Mouse (Mus musculus) CH12.LX (cell line): ENCODE measurements around the gene C8g. TPM values are rescaled to one million over a fixed set of nuclear protein-coding genes. Genes with fewer than 3 reads are reported as not detected.

ENCODE experiments used
- DNase-seq: peaks from one replicate; pipeline ENCODE4 v3.0.0-alpha.2; 2013; ENCODE audit errors: extremely low read depth
- H3K27ac ChIP-seq: 2 replicates; pipeline ENCODE4 v1.5.1; 2012; ENCODE audit warnings: low read depth, mild to moderate bottlenecking, control low read depth, moderate library complexity; ENCODE audit not compliant: insufficient read depth
- H3K27me3 ChIP-seq: replicated peaks from 2 replicates; pipeline ENCODE3; 2012; ENCODE audit warnings: inconsistent platforms
- H3K36me3 ChIP-seq, 2 experiments: replicated peaks in 1 of 2; 2 replicates each; pipeline versions ENCODE3 to v1.6.1; 2012; ENCODE audit warnings: inconsistent platforms in 1 of 2, low read length in 1 of 2, mild to moderate bottlenecking in 1 of 2, mixed read lengths in 1 of 2, moderate library complexity in 1 of 2; ENCODE audit not compliant: control insufficient read depth in 1 of 2, insufficient read depth in 1 of 2
- H3K4me1 ChIP-seq, 2 experiments: 2 replicates each; pipeline ENCODE4 v1.6.1; 2012; ENCODE audit warnings: inconsistent platforms in 1 of 2, moderate library complexity in 1 of 2; ENCODE audit not compliant: insufficient read depth in 2 of 2, control insufficient read depth in 1 of 2
- H3K4me2 ChIP-seq: 2 replicates; pipeline ENCODE4 v1.6.1; 2012; ENCODE audit warnings: low read depth, mild to moderate bottlenecking, control low read depth; ENCODE audit not compliant: poor library complexity, insufficient read depth, severe bottlenecking
- H3K4me3 ChIP-seq, 3 experiments: fragments of 150-350 bp in 1 of 3; sonication (generic) in 1 of 3; replicated peaks in 1 of 3; 2 replicates each; pipeline versions ENCODE3 to v1.5.1; 2011 to 2012; ENCODE audit warnings: low read depth in 2 of 3, low read length in 2 of 3, mild to moderate bottlenecking in 2 of 3, moderate library complexity in 2 of 3, control low read depth in 1 of 3, improper control_type of control experiment in 1 of 3, inconsistent platforms in 1 of 3, mixed read lengths in 1 of 3; ENCODE audit not compliant: poor library complexity in 1 of 3
- H3K79me2 ChIP-seq: replicated peaks from 2 replicates; pipeline ENCODE4 v1.6.1; 2012; ENCODE audit warnings: mild to moderate bottlenecking, moderate library complexity; ENCODE audit not compliant: control insufficient read depth, poor library complexity, insufficient read depth, severe bottlenecking; ENCODE audit errors: extremely low read depth
- H3K9ac ChIP-seq: 2 replicates; pipeline ENCODE4 v1.6.1; 2012; ENCODE audit warnings: low read depth, mild to moderate bottlenecking, control low read depth, moderate library complexity; ENCODE audit not compliant: insufficient read depth
- H3K9me3 ChIP-seq: replicated peaks from 2 replicates; pipeline ENCODE3; 2012; ENCODE audit warnings: low read length, inconsistent platforms, mixed read lengths
- CHD1 ChIP-seq: IDR thresholded peaks from 2 replicates; pipeline ENCODE4 v1.6.1; 2012; ENCODE audit warnings: low read depth, low read length, improper control_type of control experiment, inconsistent platforms
- CTCF ChIP-seq, 2 experiments: IDR thresholded peaks in 1 of 2; conservative IDR thresholded peaks in 1 of 2; 2 replicates each; pipeline ENCODE4 v1.5.1; 2011 to 2012; ENCODE audit warnings: low read depth in 2 of 2, low read length in 2 of 2, improper control_type of control experiment in 1 of 2, inconsistent platforms in 1 of 2, mild to moderate bottlenecking in 1 of 2, moderate library complexity in 1 of 2
- E2F4 ChIP-seq: IDR thresholded peaks from 2 replicates; pipeline ENCODE4 v1.6.1; 2011; ENCODE audit warnings: low read depth, low read length, improper control_type of control experiment; ENCODE audit not compliant: insufficient replicate concordance
- ELF1 ChIP-seq: IDR thresholded peaks from 2 replicates; pipeline ENCODE4 v1.6.1; 2014; ENCODE audit warnings: low read depth, mild to moderate bottlenecking, inconsistent platforms, low read length, improper control_type of control experiment
- EP300 ChIP-seq: IDR thresholded peaks from 2 replicates; pipeline ENCODE4 v1.6.1; 2011; ENCODE audit warnings: low read length, improper control_type of control experiment
- ETS1 ChIP-seq: conservative IDR thresholded peaks from 2 replicates; pipeline ENCODE4 v1.6.1; 2012; ENCODE audit warnings: low read depth, mild to moderate bottlenecking, inconsistent platforms, low read length, improper control_type of control experiment, moderate library complexity
- GABPA ChIP-seq: IDR thresholded peaks from 2 replicates; pipeline ENCODE4 v1.6.1; 2012; ENCODE audit warnings: low read depth, low read length, improper control_type of control experiment, inconsistent platforms; ENCODE audit not compliant: insufficient replicate concordance
- HCFC1 ChIP-seq: IDR thresholded peaks from 2 replicates; pipeline ENCODE4 v1.6.1; 2012; ENCODE audit warnings: low read depth, mild to moderate bottlenecking, inconsistent platforms, low read length, improper control_type of control experiment
- KAT2A ChIP-seq: IDR thresholded peaks from 2 replicates; pipeline ENCODE4 v1.6.1; 2012; ENCODE audit warnings: low read length, improper control_type of control experiment, inconsistent platforms; ENCODE audit not compliant: insufficient replicate concordance
- MAZ ChIP-seq: IDR thresholded peaks from 2 replicates; pipeline ENCODE4 v1.6.1; 2012; ENCODE audit warnings: low read depth, mild to moderate bottlenecking, inconsistent platforms, low read length, improper control_type of control experiment, moderate library complexity
- MEF2A ChIP-seq: IDR thresholded peaks from 2 replicates; pipeline ENCODE4 v1.6.1; 2014; ENCODE audit warnings: low read depth, mild to moderate bottlenecking, inconsistent platforms, low read length, improper control_type of control experiment, borderline replicate concordance
- MXI1 ChIP-seq: IDR thresholded peaks from 2 replicates; pipeline ENCODE4 v1.6.1; 2011; ENCODE audit warnings: mild to moderate bottlenecking, low read depth, low read length, improper control_type of control experiment
- MYC ChIP-seq: IDR thresholded peaks from 2 replicates; pipeline ENCODE4 v1.6.1; 2011; ENCODE audit warnings: low read depth, mild to moderate bottlenecking, improper control_type of control experiment, low read length
- NRF1 ChIP-seq: IDR thresholded peaks from 2 replicates; pipeline ENCODE4 v1.6.1; 2014; ENCODE audit warnings: low read depth, mild to moderate bottlenecking, inconsistent platforms, low read length, improper control_type of control experiment, moderate library complexity
- PAX5 ChIP-seq: IDR thresholded peaks from 2 replicates; pipeline ENCODE4 v1.6.1; 2012; ENCODE audit warnings: low read length, inconsistent platforms, mixed read lengths
- POLR2A ChIP-seq: IDR thresholded peaks from 2 replicates; pipeline ENCODE4 v1.6.1; 2011; ENCODE audit warnings: low read depth, mild to moderate bottlenecking, improper control_type of control experiment, low read length
- POLR2AphosphoS2 ChIP-seq: IDR thresholded peaks from 2 replicates; pipeline ENCODE4 v1.6.1; 2011; ENCODE audit warnings: low read depth, low read length, improper control_type of control experiment
- RCOR1 ChIP-seq: conservative IDR thresholded peaks from 2 replicates; pipeline ENCODE4 v1.6.1; 2012; ENCODE audit warnings: low read depth, mild to moderate bottlenecking, inconsistent platforms, low read length, improper control_type of control experiment
- TBP ChIP-seq: conservative IDR thresholded peaks from 2 replicates; pipeline ENCODE4 v1.6.1; 2011; ENCODE audit warnings: low read depth, low read length, improper control_type of control experiment
- TCF12 ChIP-seq: IDR thresholded peaks from 2 replicates; pipeline ENCODE4 v1.6.1; 2014; ENCODE audit warnings: low read depth, mild to moderate bottlenecking, inconsistent platforms, low read length, improper control_type of control experiment
- USF1 ChIP-seq: IDR thresholded peaks from 2 replicates; pipeline ENCODE4 v1.6.1; 2014; ENCODE audit warnings: low read depth, mild to moderate bottlenecking, inconsistent platforms, low read length, improper control_type of control experiment
- USF2 ChIP-seq: conservative IDR thresholded peaks from 2 replicates; pipeline ENCODE4 v1.6.1; 2011; ENCODE audit warnings: low read depth, low read length, improper control_type of control experiment
- ZC3H11A ChIP-seq: IDR thresholded peaks from 2 replicates; pipeline ENCODE4 v1.6.1; 2012; ENCODE audit warnings: low read depth, mild to moderate bottlenecking, inconsistent platforms, low read length, improper control_type of control experiment
- ZKSCAN1 ChIP-seq: IDR thresholded peaks from 2 replicates; pipeline ENCODE4 v1.6.1; 2012; ENCODE audit warnings: low read depth, inconsistent platforms, low read length, improper control_type of control experiment, borderline replicate concordance
- ZMIZ1 ChIP-seq: IDR thresholded peaks from 2 replicates; pipeline ENCODE4 v1.6.1; 2012; ENCODE audit warnings: low read depth, mild to moderate bottlenecking, inconsistent platforms, low read length, improper control_type of control experiment
- dilution Hi-C: fragments of 300-500 bp; cut with MboI; formaldehyde crosslinking; loops from 2 replicates; pipeline ENCODE4 v1.14.3; 2020; ENCODE audit warnings: low sequenced_read_pairs; ENCODE audit not compliant: extremely low pct_unique_long_range_greater_than_20kb, extremely low pct_ligation_motif_present
- in situ Hi-C: fragments of 300-500 bp; cut with MboI; formaldehyde crosslinking; loops from 3 replicates; pipeline ENCODE4 v1.14.3; 2019; ENCODE audit warnings: low sequenced_read_pairs, low pct_ligation_motif_present, low pct_unique_long_range_greater_than_20kb, mixed read lengths
- polyA plus RNA-seq: library from polyadenylated mRNA; unstranded; fragments of >175 nt; gene quantifications from 2 replicates; pipeline ENCODE4 v1.2.1, GENCODE M21; 2012; ENCODE audit warnings: low read depth; ENCODE audit not compliant: insufficient read length
- total RNA-seq, 2 experiments: library from RNA; depleted of rRNA; stranded (reverse); fragments of 300-350 nt in 1 of 2; fragments of >200 nt in 1 of 2; gene quantifications; 2 replicates each; pipeline ENCODE4 v1.2.3; 2012 to 2014

The C8g gene
- total and polyA plus RNA-seq, 3 experiments, result 1.2 to 2.7 (median 1.7) TPM

- Histone ChIP-seq H3K4me1 (peaks cover 4 to 14% of the 10 kb centered on the region in 2 experiments; a peak in 3 of 4 replicates), H3K9ac (no peak overlapping the region), H3K27ac (no peak overlapping the region)
- TF ChIP-seq POLR2A, result no peak
- TF ChIP-seq E2F4, result no peak
- TF ChIP-seq MAZ, result no peak
- no peak for TF ChIP-seq POLR2AphosphoS2
- TF ChIP-seq KAT2A, result no peak
- TF ChIP-seq GABPA, result no peak
- TF ChIP-seq MEF2A, result no peak
- TF ChIP-seq USF2, result no peak
- TF ChIP-seq MXI1, result no peak
- TF ChIP-seq PAX5, result no peak
- TF ChIP-seq CTCF (conservative IDR thresholded peaks at IDR 0.05 in 1 of 2, IDR thresholded peaks at IDR 0.05 in 1 of 2; ENCODE audit: low read depth in 2 of 2, low read length in 2 of 2), result no peak
- no peak for TF ChIP-seq ZMIZ1
- no peak for TF ChIP-seq CHD1
- no peak for TF ChIP-seq ETS1
- no peak for TF ChIP-seq USF1
- TF ChIP-seq HCFC1, result no peak
- TF ChIP-seq, all 38 proteins: peak for 0
- H3K9me3 ChIP-seq, result peaks cover 11% of the 10 kb centered on the region
- in situ Hi-C loops, result no loop called here
- H3K27me3 ChIP-seq, result peaks cover 28% of the 10 kb centered on the region
- H3K4me3 ChIP-seq, result no peak overlapping the region
- no peak for DNase-seq
- no peaks in the 10 kb centered on the region for H3K36me3 ChIP-seq
- dilution Hi-C loops, result no loop called here
- no peak overlapping the region for H3K4me2 ChIP-seq
- no peaks in the 10 kb centered on the region for H3K79me2 ChIP-seq
Observed at GRCm38 (mm10) chr2:25488671-25489068, 12.8 kb downstream of the C8g start.

GRCm38 (mm10) chr2:25487965-25488670, 13.4 kb downstream of the C8g start:
- no peak for DNase-seq
- no peaks in the 10 kb centered on the region for H3K79me2 ChIP-seq
- H3K4me3 ChIP-seq, result no peak overlapping the region
- peaks cover 32% of the 10 kb centered on the region for H3K27me3 ChIP-seq
- peaks cover 11% of the 10 kb centered on the region for H3K9me3 ChIP-seq
- H3K4me1 ChIP-seq, result peaks cover 4 to 14% of the 10 kb centered on the region in 2 experiments; a peak in 3 of 4 replicates
- no peak overlapping the region for H3K9ac ChIP-seq
- H3K36me3 ChIP-seq, result no peaks in the 10 kb centered on the region
- no peak overlapping the region for H3K4me2 ChIP-seq
- in situ Hi-C loops (no loop called here), dilution Hi-C loops (no loop called here)
- TF ChIP-seq TBP, result no peak
- TF ChIP-seq USF1, result no peak
- TF ChIP-seq KAT2A, result no peak
- TF ChIP-seq TCF12, result no peak
- TF ChIP-seq ZC3H11A, result no peak
- TF ChIP-seq NRF1, result no peak
- no peak for TF ChIP-seq ETS1
- no peak for TF ChIP-seq RCOR1
- no peak for TF ChIP-seq MYC
- no peak for TF ChIP-seq ZKSCAN1
- no peak for TF ChIP-seq EP300
- no peak for TF ChIP-seq ELF1
- no peak overlapping the region for H3K27ac ChIP-seq
